Mouse (Mus musculus) kidney, postnatal 36 days (tissue): ENCODE measurements at regions not wholly inside any gene's neighbourhood (a gene's known extent, or its start where the extent isn't known, plus 50 kb on each side); places are given as distances from the start of the nearest gene placed in this dataset.
A peak's percentile ranks its signal among the peaks of the same experiment; 100 is the strongest.

ENCODE experiments used
- DNase-seq, 2 experiments: peaks; one replicate each; pipeline ENCODE4 v3.0.0; 2021 to 2022; ENCODE audit warnings: mixed read lengths in 2 of 2

GRCm38 (mm10) chr3:65478215-65478614 is 50.0 kb upstream of the Tiparp start:
- DNase-seq = no peak

DNA sequence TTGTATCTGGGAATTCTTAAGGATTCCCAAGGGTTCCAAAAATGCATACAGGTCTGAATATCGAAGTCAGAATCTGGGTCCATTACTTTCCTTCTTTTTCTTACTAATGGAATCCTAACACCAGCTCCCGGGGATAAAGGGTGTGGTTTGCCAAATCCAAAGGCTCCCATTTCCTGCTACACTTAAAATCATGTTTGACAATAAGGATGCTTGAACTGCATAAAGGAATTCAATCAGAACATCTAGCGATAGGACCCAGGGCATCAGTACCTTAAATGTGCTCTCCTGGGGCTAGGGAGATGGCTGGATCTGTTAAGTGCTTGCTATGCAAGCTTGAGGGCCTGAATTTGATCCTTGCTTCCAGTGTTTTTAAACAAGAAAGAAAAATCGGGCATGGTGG is 51.1 kb upstream of the Tiparp start:
- no peak for DNase-seq

- no peak for DNase-seq
Measured at GRCm38 (mm10) chr3:65476091-65476953, 51.9 kb upstream of the Tiparp start.

DNA sequence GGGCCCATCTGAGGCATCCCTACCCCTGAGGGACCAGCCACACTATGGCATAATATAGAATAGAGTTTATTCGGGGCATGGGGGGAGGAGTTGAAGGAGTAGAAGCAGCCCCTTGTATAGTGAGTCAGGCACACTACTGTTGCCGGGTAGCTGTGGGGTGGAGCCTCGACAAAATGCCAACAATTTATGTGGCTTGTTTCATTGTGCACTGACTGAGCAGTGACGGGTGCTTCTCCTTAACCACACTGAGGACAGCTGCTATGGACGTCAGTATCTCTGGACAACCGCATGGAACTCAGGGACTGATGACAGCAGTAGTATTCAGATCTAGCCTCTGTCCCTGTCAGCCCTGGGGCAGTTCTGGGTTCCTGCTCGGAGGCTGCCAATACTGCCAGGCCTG is 53.6 kb upstream of the Tiparp start:
- DNase-seq = no peak

- DNase-seq = no peak
Measured at GRCm38 (mm10) chr3:65471796-65472195, 56.4 kb upstream of the Tiparp start.

DNA sequence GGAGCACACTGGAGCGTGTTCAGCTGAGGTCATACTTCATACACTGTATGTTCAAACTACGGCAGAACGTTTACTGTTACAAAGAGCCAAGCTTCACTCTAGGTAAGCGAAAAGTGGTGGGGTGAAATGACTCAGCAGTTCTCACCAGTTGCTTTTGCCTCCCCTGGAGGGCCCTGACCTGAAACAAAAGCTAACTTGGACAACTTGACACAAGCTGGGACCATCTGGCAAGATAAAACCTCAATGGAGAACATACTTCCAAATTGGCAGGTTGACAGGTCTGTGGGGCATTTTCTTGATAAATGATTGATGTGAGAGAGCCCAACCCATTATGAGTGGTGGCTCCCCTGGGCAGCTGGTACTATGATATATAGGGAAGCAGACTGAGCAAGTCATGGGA is 59.0 kb upstream of the Tiparp start:
- DNase-seq = peak; percentile 6 to 18

- DNase-seq = no peak
Measured at GRCm38 (mm10) chr3:65464769-65465168, 63.4 kb upstream of the Tiparp start.

- no peak for DNase-seq
Measured at GRCm38 (mm10) chr3:65460936-65461335, 67.3 kb upstream of the Tiparp start.

- DNase-seq = no peak
Measured at GRCm38 (mm10) chr3:65459702-65460101, 67.3 kb upstream of the Ssr3 start.

DNA sequence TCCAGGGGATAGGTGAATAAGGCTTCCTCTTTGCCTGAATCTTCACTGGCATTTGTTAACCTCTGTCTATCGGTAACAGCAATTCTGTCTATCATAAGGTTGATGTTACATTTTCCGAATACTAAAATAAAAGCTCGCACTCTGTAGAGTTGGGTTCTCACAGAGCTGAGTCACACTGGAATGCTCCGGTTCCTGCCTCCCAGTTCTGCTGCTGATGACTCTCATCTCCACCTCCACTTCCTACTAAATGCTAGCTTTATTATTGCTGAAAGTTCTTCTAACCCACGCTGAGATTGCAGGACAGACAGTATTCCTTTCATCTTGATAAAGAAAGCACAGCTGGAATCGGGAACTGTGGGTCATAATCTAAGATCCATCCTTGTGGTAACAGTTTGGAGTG is 65.5 kb upstream of the Ssr3 start:
- no peak for DNase-seq

DNA sequence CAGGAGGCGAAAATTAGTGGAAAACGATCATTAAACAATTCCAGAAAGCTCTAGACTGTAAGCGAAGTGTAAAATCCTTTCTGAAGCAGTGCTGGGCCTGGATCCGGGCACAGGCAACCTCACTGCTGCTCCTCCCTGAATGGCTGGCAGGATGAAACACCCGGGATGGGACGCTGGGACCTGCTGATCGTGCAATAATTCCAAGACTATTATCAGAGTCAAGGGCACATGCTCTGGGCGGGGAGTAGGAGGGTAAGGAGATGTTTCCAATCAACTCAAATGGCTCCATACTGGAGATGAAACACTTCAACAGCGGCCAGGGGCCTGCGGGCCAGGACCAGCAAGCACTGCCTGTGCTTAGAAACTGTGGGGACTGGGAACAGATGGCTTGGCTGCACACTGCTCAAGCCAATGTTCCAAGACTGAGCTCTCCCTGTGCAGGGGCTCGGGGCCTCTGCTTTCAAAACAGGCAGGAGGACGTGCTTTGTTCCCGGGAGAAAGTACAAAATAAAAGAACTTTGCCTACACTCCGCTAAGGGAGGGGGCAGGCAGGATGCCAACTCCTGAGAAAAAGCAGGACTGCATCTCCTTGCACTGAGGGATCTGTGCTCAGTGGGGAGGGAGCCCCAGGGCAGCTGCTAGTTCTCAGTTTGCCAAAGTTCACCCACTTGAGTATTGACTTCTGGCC is 63.3 kb upstream of the Ssr3 start:
- peak; percentile 89 to 91 for DNase-seq

- no peak for DNase-seq
Measured at GRCm38 (mm10) chr3:65454301-65454700, 61.9 kb upstream of the Ssr3 start.

DNA sequence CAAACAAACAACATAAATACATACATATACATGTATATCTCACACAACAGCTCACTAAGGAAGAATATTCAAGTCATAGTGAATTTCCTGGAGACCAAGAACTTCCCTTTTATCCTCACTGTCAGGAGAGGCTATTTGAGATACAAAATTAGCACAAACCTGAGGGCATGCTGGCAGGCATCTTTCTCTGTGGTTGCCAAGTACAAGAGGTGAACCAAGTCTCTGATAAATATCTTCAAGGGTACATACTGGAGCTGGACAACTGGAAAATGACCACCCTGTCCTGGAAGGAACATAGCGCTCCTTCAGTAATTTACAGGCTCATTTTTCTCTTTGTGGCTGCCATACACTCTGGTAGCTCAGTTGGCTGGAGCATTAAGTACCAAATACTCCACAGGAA is 56.8 kb upstream of the Ssr3 start:
- DNase-seq = no peak

- no peak for DNase-seq
Measured at GRCm38 (mm10) chr3:65443701-65444100, 51.3 kb upstream of the Ssr3 start.

- no peak for DNase-seq
Measured at GRCm38 (mm10) chr3:65442946-65443345, 50.5 kb upstream of the Ssr3 start.

- DNase-seq = peak; percentile 45 to 55
Measured at GRCm38 (mm10) chr3:65442269-65442668, 49.8 kb upstream of the Ssr3 start.
